Mouse (Mus musculus) cerebellum, adult (tissue): ENCODE data around the gene Nxph3.

Experiments used
- ATAC-seq: cut with Nextera tagmentation; 2 replicates; pipeline ENCODE4 v1.9.2; 2017; ENCODE audit warnings: mild to moderate bottlenecking, moderate library complexity, mixed read lengths; ENCODE audit not compliant: insufficient number of reproducible peaks, low FRiP score, low TSS enrichment

Gene Nxph3

GRCm38 (mm10) chr11:95514298-95514861, at the start of gene Nxph3:
Gene Nxph3, minus strand, starts transcription at chr11:95514570.
- ATAC-seq: peak; percentile 32; the same call in 1 of the 2 replicates

- no peak for ATAC-seq
Measured at GRCm38 (mm10) chr11:95563849-95564248, 49.5 kb upstream of the Nxph3 start.

GRCm38 (mm10) chr11:95560773-95561172, 46.4 kb upstream of the Nxph3 start:
- ATAC-seq: no peak

GRCm38 (mm10) chr11:95559761-95560160, 45.4 kb upstream of the Nxph3 start:
- ATAC-seq: no peak

DNA sequence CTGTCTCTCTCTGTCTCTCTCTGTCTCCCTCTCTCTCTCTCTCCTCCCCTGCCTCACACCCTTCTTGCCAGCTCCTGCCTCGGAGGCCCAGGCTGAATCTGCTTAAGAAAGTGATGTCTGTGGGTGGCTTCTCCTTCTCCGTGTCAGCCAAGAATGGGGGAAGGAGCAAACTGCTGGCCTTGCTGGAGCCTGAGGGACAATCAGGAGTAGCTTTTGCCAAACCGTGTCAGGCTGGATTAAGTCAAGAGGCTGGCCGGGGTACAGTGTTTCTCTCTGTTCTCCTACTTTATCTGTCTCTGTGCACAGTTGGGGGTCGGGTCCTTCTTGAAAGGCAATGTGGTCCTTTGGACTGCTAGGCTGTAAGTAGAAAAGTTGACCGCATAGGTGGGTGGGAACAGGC, 43.3 kb upstream of the Nxph3 start:
- no peak for ATAC-seq

- no peak for ATAC-seq
Measured at GRCm38 (mm10) chr11:95557032-95557431, 42.7 kb upstream of the Nxph3 start.

DNA sequence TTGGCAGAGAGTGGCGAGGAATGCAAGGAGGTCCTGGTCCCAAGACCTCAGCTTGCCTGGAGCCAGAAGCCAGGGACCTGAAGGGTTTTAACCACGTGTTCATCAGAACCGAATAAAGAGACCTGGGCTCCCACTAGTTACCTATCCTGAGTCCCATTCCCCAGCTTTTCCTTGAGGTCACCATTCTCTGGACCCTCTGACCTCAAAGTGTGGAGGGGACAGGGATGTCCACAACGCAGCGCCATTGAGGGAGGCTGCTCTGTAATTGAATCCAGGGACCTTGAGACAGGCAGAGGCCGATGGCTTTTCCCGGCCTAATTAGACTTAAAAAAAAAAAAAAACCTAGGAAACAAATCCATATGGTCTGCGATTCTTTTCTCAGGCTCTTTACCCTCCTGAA, 40.9 kb upstream of the Nxph3 start:
- ATAC-seq: no peak

- ATAC-seq: no peak
Measured at GRCm38 (mm10) chr11:95550301-95551021, 36.1 kb upstream of the Nxph3 start.

DNA sequence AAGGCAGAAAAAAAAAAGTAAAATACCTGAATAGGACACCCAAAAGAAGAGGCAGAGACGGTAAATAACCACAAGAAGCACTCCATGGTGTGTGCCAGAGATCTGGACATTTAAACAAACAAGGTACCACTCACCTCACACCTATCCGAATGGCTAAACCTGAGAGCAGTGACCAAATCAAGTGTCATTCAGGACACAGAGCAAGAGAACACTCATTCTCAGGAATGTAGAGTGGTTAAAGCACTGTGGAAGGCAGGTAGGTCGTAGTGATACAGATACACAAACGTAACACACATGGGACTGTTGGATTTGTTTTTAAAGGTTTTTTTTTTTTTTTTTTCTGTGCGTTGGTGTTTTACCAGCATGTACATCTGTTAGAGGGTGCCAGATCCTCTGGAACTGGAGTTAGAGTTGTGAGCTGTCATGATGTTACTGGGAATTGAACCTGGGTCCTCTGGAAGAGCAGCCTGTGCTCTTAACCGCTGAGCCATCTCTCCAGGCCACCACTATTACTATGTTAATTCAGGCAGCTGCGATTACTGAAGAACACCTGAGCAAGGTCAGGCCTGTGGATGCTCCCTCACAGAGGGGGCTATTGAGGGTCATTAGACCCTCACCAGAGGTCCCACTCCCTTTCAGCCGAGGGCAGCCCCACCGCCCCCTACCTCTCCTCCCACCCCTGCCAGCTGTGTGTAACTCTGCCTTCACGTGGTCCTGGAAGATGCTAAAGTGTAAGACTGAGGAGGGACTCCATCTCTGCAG, 31.8 kb upstream of the Nxph3 start:
- ATAC-seq: no peak

- ATAC-seq: no peak
Measured at GRCm38 (mm10) chr11:95544546-95545327, 30.4 kb upstream of the Nxph3 start.

- ATAC-seq: no peak
Measured at GRCm38 (mm10) chr11:95540637-95541385, 26.4 kb upstream of the Nxph3 start.

- ATAC-seq: no peak
Measured at GRCm38 (mm10) chr11:95538378-95539104, 24.2 kb upstream of the Nxph3 start.

DNA sequence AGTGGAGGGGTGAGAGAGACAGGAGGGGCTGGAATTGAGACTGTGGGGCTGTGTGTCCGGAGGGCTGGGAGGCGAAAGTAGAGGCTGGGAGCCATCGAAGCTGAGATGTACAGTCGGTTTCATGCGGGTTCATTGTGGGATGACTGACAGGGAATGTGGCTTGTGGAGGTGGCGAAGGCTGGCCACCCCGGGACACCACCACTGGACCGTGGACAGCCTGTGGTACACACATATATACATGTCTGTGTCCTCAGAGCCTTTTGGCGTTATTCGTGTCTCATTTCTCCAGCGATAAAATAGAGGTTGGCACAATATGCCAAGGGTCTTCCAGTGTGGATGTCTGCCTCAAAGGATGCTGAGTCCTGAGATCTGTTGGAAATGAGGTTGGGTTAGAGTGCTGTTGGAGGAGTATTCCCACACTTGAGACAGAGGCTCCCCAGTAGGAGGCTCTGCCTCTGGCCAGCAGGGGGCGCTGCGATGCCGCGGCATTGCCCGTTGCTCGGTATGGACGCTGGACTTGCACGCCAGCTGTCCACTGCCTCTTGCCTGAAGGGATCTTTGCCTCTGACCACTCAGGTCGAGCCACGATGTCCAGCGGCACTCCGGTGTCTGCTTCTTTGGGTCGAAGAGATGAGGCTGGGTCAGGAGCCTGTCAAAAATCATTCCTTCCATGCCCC, 19.3 kb upstream of the Nxph3 start:
- ATAC-seq: peak; percentile 66; the same call in 1 of the 2 replicates

GRCm38 (mm10) chr11:95532353-95533072, 18.1 kb upstream of the Nxph3 start:
- ATAC-seq: no peak

- ATAC-seq: no peak
Measured at GRCm38 (mm10) chr11:95528231-95528630, 13.9 kb upstream of the Nxph3 start.

- no peak for ATAC-seq
Measured at GRCm38 (mm10) chr11:95527307-95527706, 12.9 kb upstream of the Nxph3 start.

- peak; percentile 32; the same call in 1 of the 2 replicates for ATAC-seq
Measured at GRCm38 (mm10) chr11:95521563-95521962, 7.2 kb upstream of the Nxph3 start.

DNA sequence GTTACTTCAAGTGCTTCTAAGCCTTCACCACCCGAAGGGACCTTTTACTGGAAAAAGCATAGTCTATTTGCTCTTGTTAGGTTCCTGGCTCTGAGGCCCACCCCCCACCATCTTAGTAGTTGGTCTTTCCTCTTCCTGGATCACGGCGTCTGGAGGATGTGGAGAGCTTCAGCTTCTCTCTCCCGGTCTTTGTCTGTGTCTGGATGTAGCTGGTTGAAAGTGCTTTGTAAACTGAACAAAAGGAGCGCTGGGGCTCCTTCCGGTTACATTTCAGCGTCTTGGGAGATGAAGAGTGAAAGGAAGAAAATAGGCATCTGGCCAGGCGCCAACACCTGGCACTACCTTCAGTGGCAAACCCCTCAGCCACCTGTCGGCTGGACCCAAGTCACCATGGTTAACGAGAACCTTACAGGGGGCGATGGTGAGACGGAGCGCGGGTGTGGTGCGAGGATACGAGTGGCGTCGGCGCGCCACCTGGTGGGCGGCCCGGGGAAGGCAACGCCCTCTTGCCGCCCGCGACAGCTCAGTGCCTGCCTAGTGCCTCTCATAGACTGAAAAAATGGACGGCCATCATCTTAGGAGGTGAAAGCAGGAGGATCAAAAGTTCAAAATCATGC, 6.2 kb upstream of the Nxph3 start:
- peak; percentile 74 for ATAC-seq
